In genomic region chr11:89065297-89065696, GRCm38 (mm10) we compare ENCODE assay signal across 13 mouse cellular contexts. TPM values are rescaled to one million over a fixed set of nuclear protein-coding genes. Genes with fewer than 3 reads are reported as not detected.
A peak's percentile ranks its signal among the peaks of the same experiment; 100 is the strongest.
DNase-seq lines count a peak whose midpoint lies in the region; ATAC-seq and TF ChIP-seq lines count a peak whose summit lies in the region.
"Had no signal": no experiment of that assay in that cellular context is flagged by ENCODE, and none has a peak within 500 bp of the region (broad histone marks: within the 10 kb centered on the region; RNA-seq: fewer than 3 reads in every experiment).

No protein-coding gene starts in this region.

- no peak overlapping the region for H3K9ac ChIP-seq in lung, embryonic 14.5 days
- no peak overlapping the region for H3K9ac ChIP-seq in stomach, postnatal 0 days (ENCODE audit: low read length)
- H3K9ac ChIP-seq: embryonic facial prominence, embryonic 13.5 days; hindbrain, embryonic 13.5 days had no signal

- H3K4me3 ChIP-seq in lung, embryonic 14.5 days (ENCODE audit: low read depth, low read length), result no peak overlapping the region
- no peak overlapping the region for H3K4me3 ChIP-seq in stomach, postnatal 0 days (ENCODE audit: low read depth, low read length)
- H3K4me3 ChIP-seq: embryonic facial prominence, embryonic 13.5 days; hindbrain, embryonic 13.5 days had no signal

- no peaks in the 10 kb centered on the region for H3K4me1 ChIP-seq in lung, embryonic 14.5 days (ENCODE audit: insufficient read depth)
- no peaks in the 10 kb centered on the region for H3K4me1 ChIP-seq in stomach, postnatal 0 days (replicated peaks; ENCODE audit: control insufficient read depth, insufficient read depth)
- H3K4me1 ChIP-seq: embryonic facial prominence, embryonic 13.5 days; hindbrain, embryonic 13.5 days had no signal

- peak; percentile 60 for TF ChIP-seq CTCF in lung, embryonic 14.5 days (IDR thresholded peaks at IDR 0.05; ENCODE audit: low read depth)
- TF ChIP-seq CTCF in stomach, postnatal 0 days (IDR thresholded peaks at IDR 0.05; ENCODE audit: low read depth), result peak; percentile 59

- DNase-seq in cerebellum, postnatal 10 days, result peak; percentile 31 to 43
- DNase-seq in cerebellum, adult 18-20 months, result no peak
- peak; percentile 34 for DNase-seq in lung, embryonic 14.5 days
- DNase-seq in lung, postnatal 4 days, result no peak
- DNase-seq in R1 (ENCODE audit: low read depth, low spot score), result peak; percentile 87
- no peak for DNase-seq in stomach, postnatal 0 days (ENCODE audit: low spot score)
- no peak for DNase-seq in layer of hippocampus, postnatal 25 days (ENCODE audit: extremely low spot score in 1 of 2, low spot score in 1 of 2)
- no peak for DNase-seq in urinary bladder, adult 18-20 months (ENCODE audit: low spot score in 2 of 2)

- H3K27me3 ChIP-seq in lung, embryonic 14.5 days (ENCODE audit: insufficient read depth, low read length), result no peaks in the 10 kb centered on the region
- H3K27me3 ChIP-seq in stomach, postnatal 0 days (ENCODE audit: control insufficient read depth, insufficient read depth, low read length), result no peaks in the 10 kb centered on the region
- H3K27me3 ChIP-seq: embryonic facial prominence, embryonic 13.5 days; hindbrain, embryonic 13.5 days had no signal

- no peaks in the 10 kb centered on the region for H3K9me3 ChIP-seq in lung, embryonic 14.5 days (ENCODE audit: low read depth, low read length)
- H3K9me3 ChIP-seq in stomach, postnatal 0 days (ENCODE audit: control insufficient read depth, low read length), result no peaks in the 10 kb centered on the region
- H3K9me3 ChIP-seq: embryonic facial prominence, embryonic 13.5 days; hindbrain, embryonic 13.5 days had no signal

- TF ChIP-seq EP300 in stomach, postnatal 0 days (optimal IDR thresholded peaks at IDR 0.05), result no peak

- H3K4me2 ChIP-seq in lung, embryonic 14.5 days, result no peak overlapping the region
- H3K4me2 ChIP-seq in stomach, postnatal 0 days (replicated peaks; ENCODE audit: low read depth), result no peak overlapping the region
- H3K4me2 ChIP-seq: embryonic facial prominence, embryonic 13.5 days; hindbrain, embryonic 13.5 days had no signal

- H3K27ac ChIP-seq in lung, embryonic 14.5 days (ENCODE audit: low read depth), result no peak overlapping the region
- no peak overlapping the region for H3K27ac ChIP-seq in stomach, postnatal 0 days (replicated peaks)
- H3K27ac ChIP-seq: embryonic facial prominence, embryonic 13.5 days; hindbrain, embryonic 13.5 days had no signal

- H3K36me3 ChIP-seq in lung, embryonic 14.5 days (ENCODE audit: insufficient read depth), result no peaks in the 10 kb centered on the region
- no peaks in the 10 kb centered on the region for H3K36me3 ChIP-seq in stomach, postnatal 0 days (ENCODE audit: control insufficient read depth, insufficient read depth, low read length)
- H3K36me3 ChIP-seq: embryonic facial prominence, embryonic 13.5 days; hindbrain, embryonic 13.5 days had no signal

- no peak for ATAC-seq in lung, embryonic 14.5 days (ENCODE audit: insufficient read depth)
- no peak for ATAC-seq in stomach, postnatal 0 days (ENCODE audit: low FRiP score, low TSS enrichment)

- WGBS in lung, embryonic 14.5 days, result 93% methylated on average over 3 of the region's 3 CpGs
- 96% methylated on average over 3 of the region's 3 CpGs for WGBS in stomach, postnatal 0 days

RNA-seq across cellular contexts. Expression of gene Dgke, which starts 1.4 kb away (rescaled TPM):
- 5.5 and 5.8 TPM in 2 replicates for polyA plus RNA-seq in lung, embryonic 14.5 days (2014; fragmentation: Nextera tagmentation; extraction: Ambion mirVana)
- polyA plus RNA-seq in stomach, postnatal 0 days (2015; fragmentation: Nextera tagmentation; extraction: Ambion mirVana), result 1.9 and 2.2 TPM in 2 replicates
- total RNA-seq in layer of hippocampus, postnatal 25 days (2021), result 10 to 100 TPM; 41.6 to 42.8 TPM

RNA-seq across cellular contexts. Expression of gene Gm525, which starts 8.3 kb away (rescaled TPM):
- 0.38 TPM in 1 of 2 replicates, not detected in the other for polyA plus RNA-seq in lung, embryonic 14.5 days (2014; fragmentation: Nextera tagmentation; extraction: Ambion mirVana)
- polyA plus RNA-seq in stomach, postnatal 0 days (2015; fragmentation: Nextera tagmentation; extraction: Ambion mirVana), result 0.68 and 1.7 TPM in 2 replicates
- not detected for total RNA-seq in layer of hippocampus, postnatal 25 days (2021)
- total RNA-seq: gastrocnemius, adult 18-20 months; left cerebral cortex, adult 18-20 months had no signal
- polyA plus RNA-seq: C2C12; hindbrain, embryonic 13.5 days had no signal

Comparison
In these comparisons a context has a peak if more than half of its experiments do, and no peak if none do; other contexts are left out.
1. DNase-seq: peak in cerebellum, postnatal 10 days (2 of 2), lung, embryonic 14.5 days (single experiment) and R1 (single experiment); none in cerebellum, adult 18-20 months (0 of 2), lung, postnatal 4 days (0 of 2), stomach, postnatal 0 days (single experiment), layer of hippocampus, postnatal 25 days (0 of 2) and urinary bladder, adult 18-20 months (0 of 2).